Mouse (Mus musculus) olfactory bulb, adult 2 months (tissue): ENCODE results near the gene Atp5j.

ENCODE experiments used
- CTCF ChIP-seq: fragments of 200-500 bp; IDR thresholded peaks from 2 replicates; pipeline ENCODE4 v1.5.1; 2012; ENCODE audit warnings: low read depth, mild to moderate bottlenecking, low read length, moderate library complexity; ENCODE audit not compliant: insufficient read depth
- POLR2A ChIP-seq: fragments of 200-500 bp; IDR thresholded peaks from 2 replicates; pipeline ENCODE4 v1.6.1; 2012; ENCODE audit warnings: mild to moderate bottlenecking, low read depth, low read length, moderate library complexity; ENCODE audit not compliant: insufficient read depth

- TF ChIP-seq CTCF, result no peak
- TF ChIP-seq POLR2A, result no peak
These were observed 1.1 kb downstream of the Atp5j start for GRCm38 (mm10) chr16:84834344-84834743.
